Mouse (Mus musculus) intestine, embryonic 15.5 days (tissue): ENCODE measurements around the gene Chrnb2. TPM values are rescaled to one million over a fixed set of nuclear protein-coding genes. Genes with fewer than 3 reads are reported as not detected.

Experiments used
- ATAC-seq: fragments of 200-750 bp; cut with Nextera tagmentation; 2 replicates; pipeline ENCODE4 v1.8.0; 2017; ENCODE audit warnings: moderate TSS enrichment, moderate library complexity
- H3K27ac ChIP-seq: fragments of 300-500 bp; sonication (generic); 2 replicates; pipeline ENCODE4 v1.5.1; 2015; ENCODE audit warnings: mild to moderate bottlenecking, inconsistent platforms
- H3K27me3 ChIP-seq: fragments of 300-500 bp; sonication (generic); replicated peaks from 2 replicates; pipeline ENCODE4 v1.6.1; 2015; ENCODE audit warnings: inconsistent platforms
- H3K36me3 ChIP-seq: fragments of 300-500 bp; sonication (generic); 2 replicates; pipeline ENCODE4 v1.6.1; 2015; ENCODE audit warnings: inconsistent platforms
- H3K4me1 ChIP-seq: fragments of 300-500 bp; sonication (generic); replicated peaks from 2 replicates; pipeline ENCODE4 v1.6.1; 2015; ENCODE audit warnings: inconsistent platforms
- H3K4me2 ChIP-seq: fragments of 300-500 bp; sonication (generic); replicated peaks from 2 replicates; pipeline ENCODE4 v1.6.1; 2015; ENCODE audit warnings: mild to moderate bottlenecking, inconsistent platforms
- H3K4me3 ChIP-seq: fragments of 300-500 bp; sonication (generic); replicated peaks from 2 replicates; pipeline ENCODE4 v1.5.1; 2015; ENCODE audit warnings: inconsistent platforms
- H3K9ac ChIP-seq: fragments of 300-500 bp; sonication (generic); 2 replicates; pipeline ENCODE4 v1.6.1; 2015; ENCODE audit warnings: inconsistent platforms
- H3K9me3 ChIP-seq: fragments of 300-500 bp; sonication (generic); 2 replicates; pipeline ENCODE4 v1.6.1; 2016; ENCODE audit warnings: inconsistent platforms
- WGBS: fragments of 180-500 bp; shearing (Covaris S2); methylation state at CpG from one replicate; pipeline ENCODE4 v1.1.7; 2015; 5-methylcytosine and 5-hydroxymethylcytosine counted together
- polyA plus RNA-seq: library from polyadenylated mRNA; unstranded; fragments of >200 nt; fragmentation: Nextera tagmentation; extraction: Ambion mirVana; gene quantifications from 2 replicates; pipeline ENCODE4 v1.2.1, GENCODE M21; 2015

Chrnb2 gene
- polyA plus RNA-seq, 1 experiment from 2014 or later = 1.6 TPM

DNA sequence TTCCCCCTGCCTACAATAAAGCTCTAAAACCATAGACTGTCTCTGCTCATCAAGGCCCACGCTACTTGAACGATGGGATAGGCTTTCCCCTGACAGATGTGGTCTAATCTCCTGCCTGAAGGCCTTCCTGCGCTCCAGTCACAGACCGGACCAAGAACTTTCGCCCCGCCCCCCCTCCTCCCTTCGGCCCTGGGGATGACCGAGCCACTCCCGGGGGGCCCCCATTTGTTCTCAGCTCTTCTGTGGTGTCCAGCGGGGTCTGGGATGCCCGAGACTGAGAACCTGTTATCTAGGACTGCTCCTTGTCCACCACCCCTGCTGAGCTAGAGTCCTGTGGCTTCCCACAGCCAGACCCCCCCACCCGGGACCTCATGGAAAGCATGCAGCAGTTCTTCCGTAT lies 35.0 kb upstream of the Chrnb2 start:
- Histone ChIP-seq H3K4me2 (peak overlapping the region; percentile 40), H3K4me3 (no peak overlapping the region), H3K27ac (no peak overlapping the region), H3K9ac (no peak overlapping the region), H3K27me3 (no peaks in the 10 kb centered on the region), H3K9me3 (no peaks in the 10 kb centered on the region), H3K36me3 (no peaks in the 10 kb centered on the region), H3K4me1 (peaks cover 9% of the 10 kb centered on the region; the same call in 1 of the 2 replicates)
- no peak for ATAC-seq
- WGBS = 11% methylated on average over 13 of the region's 13 CpGs

- H3K4me2 ChIP-seq = no peak overlapping the region
- H3K4me3 ChIP-seq = no peak overlapping the region
- H3K27ac ChIP-seq = no peak overlapping the region
- no peaks in the 10 kb centered on the region for H3K36me3 ChIP-seq
- no peak for ATAC-seq
- H3K9ac ChIP-seq = no peak overlapping the region
- H3K27me3 ChIP-seq = no peaks in the 10 kb centered on the region
- 73% methylated on average over 3 of the region's 3 CpGs for WGBS
- no peaks in the 10 kb centered on the region for H3K9me3 ChIP-seq
- H3K4me1 ChIP-seq = peaks cover 9% of the 10 kb centered on the region; the same call in 1 of the 2 replicates
These were observed 34.1 kb upstream of the Chrnb2 start for GRCm38 (mm10) chr3:89798518-89798917.

GRCm38 (mm10) chr3:89796358-89796757 lies 31.9 kb upstream of the Chrnb2 start:
- H3K36me3 ChIP-seq = no peaks in the 10 kb centered on the region
- H3K4me2 ChIP-seq = no peak overlapping the region
- H3K27ac ChIP-seq = 0 out of 2 replicates have a peak overlapping the region, but pooled peaks have one; percentile 32
- H3K9ac ChIP-seq = no peak overlapping the region
- no peak overlapping the region for H3K4me3 ChIP-seq
- H3K9me3 ChIP-seq = no peaks in the 10 kb centered on the region
- H3K4me1 ChIP-seq = peaks cover 7% of the 10 kb centered on the region; the same call in 1 of the 2 replicates
- H3K27me3 ChIP-seq = no peaks in the 10 kb centered on the region
- ATAC-seq = no peak
- WGBS = 26% methylated on average over 4 of the region's 4 CpGs

DNA sequence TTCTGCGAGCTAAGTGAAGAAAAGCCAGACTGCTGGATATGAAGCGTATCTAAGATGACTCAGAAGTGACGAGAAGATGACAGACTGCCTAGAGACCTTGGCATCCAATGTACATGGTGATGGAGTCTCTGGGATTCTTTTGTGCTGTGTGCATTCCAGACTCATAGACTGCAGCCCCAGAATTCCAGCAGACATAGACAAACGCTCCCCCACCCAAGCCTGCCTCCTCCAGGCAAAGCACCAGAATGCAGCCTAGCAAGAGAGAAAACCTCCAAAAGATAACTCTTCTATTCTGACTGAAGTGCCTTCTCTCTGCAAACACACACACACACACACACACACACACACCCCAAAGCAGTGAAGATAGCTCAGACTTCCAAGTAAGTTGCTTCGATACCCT lies 31.3 kb upstream of the Chrnb2 start:
- Histone ChIP-seq H3K36me3 (no peaks in the 10 kb centered on the region), H3K27ac (no peak overlapping the region), H3K9ac (no peak overlapping the region), H3K27me3 (no peaks in the 10 kb centered on the region), H3K9me3 (no peaks in the 10 kb centered on the region), H3K4me2 (no peak overlapping the region), H3K4me3 (no peak overlapping the region), H3K4me1 (peaks cover 7% of the 10 kb centered on the region; the same call in 1 of the 2 replicates)
- no peak for ATAC-seq
- WGBS = 69% methylated on average over 5 of the region's 5 CpGs

DNA sequence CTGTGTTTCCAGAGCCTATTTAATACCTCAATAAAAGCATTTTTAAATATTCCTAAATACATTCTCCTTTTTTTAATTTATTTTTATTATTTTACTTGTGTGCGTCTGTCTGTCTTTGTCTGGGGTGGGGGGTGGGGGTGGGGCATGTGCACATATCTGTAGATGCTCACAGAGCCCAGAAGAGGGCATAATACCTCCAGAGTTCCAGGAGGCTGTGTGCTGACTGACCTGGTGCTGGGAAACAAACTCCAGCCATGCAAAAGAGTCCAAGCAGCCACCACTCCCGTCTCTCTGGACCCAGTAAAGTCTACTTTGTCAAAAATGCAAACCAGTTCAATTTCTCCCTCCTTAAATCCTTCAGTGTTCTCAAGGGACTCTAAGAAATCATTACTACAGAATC lies 30.2 kb upstream of the Chrnb2 start:
- H3K4me3 ChIP-seq = no peak overlapping the region
- H3K4me1 ChIP-seq = peaks cover 6% of the 10 kb centered on the region; the same call in 1 of the 2 replicates
- no peak overlapping the region for H3K9ac ChIP-seq
- 69% methylated on average over 2 of the region's 2 CpGs for WGBS
- H3K27me3 ChIP-seq = no peaks in the 10 kb centered on the region
- H3K27ac ChIP-seq = no peak overlapping the region
- no peak overlapping the region for H3K4me2 ChIP-seq
- no peak for ATAC-seq
- H3K36me3 ChIP-seq = no peaks in the 10 kb centered on the region
- no peaks in the 10 kb centered on the region for H3K9me3 ChIP-seq

GRCm38 (mm10) chr3:89788680-89789352 lies 24.4 kb upstream of the Chrnb2 start:
- H3K4me2 ChIP-seq = no peak overlapping the region
- no peak overlapping the region for H3K4me3 ChIP-seq
- no peak overlapping the region for H3K9ac ChIP-seq
- 0 out of 2 replicates have a peak, but pooled peaks cover 11% of the 10 kb centered on the region for H3K4me1 ChIP-seq
- no peaks in the 10 kb centered on the region for H3K36me3 ChIP-seq
- 76% methylated on average over 16 of the region's 16 CpGs for WGBS
- H3K27ac ChIP-seq = no peak overlapping the region
- H3K9me3 ChIP-seq = no peaks in the 10 kb centered on the region
- no peaks in the 10 kb centered on the region; the same call in 1 of the 2 replicates for H3K27me3 ChIP-seq
- ATAC-seq = no peak

- 0 out of 2 replicates have a peak, but pooled peaks cover 11% of the 10 kb centered on the region for H3K4me1 ChIP-seq
- no peak for ATAC-seq
- no peak overlapping the region for H3K4me2 ChIP-seq
- H3K36me3 ChIP-seq = peaks cover 12% of the 10 kb centered on the region
- H3K27me3 ChIP-seq = no peaks in the 10 kb centered on the region; the same call in 1 of the 2 replicates
- no peak overlapping the region for H3K9ac ChIP-seq
- H3K9me3 ChIP-seq = no peaks in the 10 kb centered on the region
- H3K4me3 ChIP-seq = no peak overlapping the region
- H3K27ac ChIP-seq = no peak overlapping the region
- WGBS = 87% methylated on average over 6 of the region's 6 CpGs
These were observed 21.8 kb upstream of the Chrnb2 start for GRCm38 (mm10) chr3:89786275-89786674.

- Histone ChIP-seq H3K4me2 (peak overlapping the region; percentile 14; the same call in 1 of the 2 replicates), H3K36me3 (peaks cover 22% of the 10 kb centered on the region), H3K4me3 (no peak overlapping the region), H3K27ac (no peak overlapping the region), H3K9ac (0 out of 2 replicates have a peak overlapping the region, but pooled peaks have one; percentile 4), H3K9me3 (no peaks in the 10 kb centered on the region), H3K27me3 (no peaks in the 10 kb centered on the region; the same call in 1 of the 2 replicates), H3K4me1 (0 out of 2 replicates have a peak, but pooled peaks cover 11% of the 10 kb centered on the region)
- peak; percentile 83 for ATAC-seq
- WGBS = 20% methylated on average over 11 of the region's 11 CpGs
These were observed 20.7 kb upstream of the Chrnb2 start for GRCm38 (mm10) chr3:89784991-89785753.

DNA sequence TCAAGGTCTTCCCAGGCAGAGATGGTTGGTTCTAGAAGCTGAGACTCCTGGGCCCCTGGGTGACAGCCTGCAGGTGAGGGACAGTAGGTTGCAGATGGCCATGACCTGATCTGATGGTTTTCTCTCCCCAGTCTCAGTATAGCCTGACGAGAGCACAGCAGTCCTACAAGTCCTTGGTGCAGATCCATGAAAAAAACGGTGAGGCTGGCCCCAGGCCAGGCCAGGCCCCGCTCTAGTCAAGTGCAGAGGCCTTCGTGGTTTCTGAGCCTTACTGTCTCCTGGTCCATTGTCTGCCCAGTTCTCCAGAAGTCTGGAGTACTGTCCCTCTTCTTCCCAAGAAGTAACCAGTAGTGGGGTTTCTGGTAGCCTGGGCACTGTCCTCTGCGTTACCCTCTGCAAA lies 17.2 kb upstream of the Chrnb2 start:
- Histone ChIP-seq H3K4me1 (0 out of 2 replicates have a peak, but pooled peaks cover 9% of the 10 kb centered on the region), H3K9me3 (no peaks in the 10 kb centered on the region), H3K36me3 (peaks cover 49% of the 10 kb centered on the region), H3K4me3 (no peak overlapping the region), H3K9ac (no peak overlapping the region), H3K27me3 (no peaks in the 10 kb centered on the region; the same call in 1 of the 2 replicates), H3K4me2 (no peak overlapping the region), H3K27ac (no peak overlapping the region)
- no peak for ATAC-seq
- WGBS = 83% methylated on average over 5 of the region's 5 CpGs

DNA sequence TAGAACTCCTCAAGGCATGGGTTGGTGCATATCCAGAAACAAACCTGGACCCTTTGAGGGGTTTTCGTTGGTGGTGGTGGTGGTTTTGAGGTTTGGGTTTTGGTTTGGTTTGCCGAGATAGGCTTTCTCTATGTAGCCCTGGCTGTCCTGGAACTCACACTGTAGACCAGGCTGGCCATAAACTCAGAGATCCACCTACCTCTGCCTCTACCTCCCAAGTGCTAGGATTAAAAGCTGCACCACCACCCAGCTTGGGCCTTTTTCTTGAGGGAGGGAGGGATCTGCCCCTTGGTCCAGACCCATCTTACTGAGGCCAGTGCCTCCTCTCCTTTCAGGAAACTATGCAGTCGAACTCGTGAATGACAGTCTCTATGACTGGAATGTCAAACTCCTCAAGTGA lies 15.7 kb upstream of the Chrnb2 start:
- peaks cover 7% of the 10 kb centered on the region for H3K4me1 ChIP-seq
- no peaks in the 10 kb centered on the region for H3K27me3 ChIP-seq
- ATAC-seq = no peak
- 76% methylated on average over 4 of the region's 4 CpGs for WGBS
- no peak overlapping the region for H3K27ac ChIP-seq
- no peak overlapping the region for H3K4me3 ChIP-seq
- no peak overlapping the region for H3K4me2 ChIP-seq
- peaks cover 55% of the 10 kb centered on the region for H3K36me3 ChIP-seq
- no peak overlapping the region for H3K9ac ChIP-seq
- H3K9me3 ChIP-seq = no peaks in the 10 kb centered on the region

DNA sequence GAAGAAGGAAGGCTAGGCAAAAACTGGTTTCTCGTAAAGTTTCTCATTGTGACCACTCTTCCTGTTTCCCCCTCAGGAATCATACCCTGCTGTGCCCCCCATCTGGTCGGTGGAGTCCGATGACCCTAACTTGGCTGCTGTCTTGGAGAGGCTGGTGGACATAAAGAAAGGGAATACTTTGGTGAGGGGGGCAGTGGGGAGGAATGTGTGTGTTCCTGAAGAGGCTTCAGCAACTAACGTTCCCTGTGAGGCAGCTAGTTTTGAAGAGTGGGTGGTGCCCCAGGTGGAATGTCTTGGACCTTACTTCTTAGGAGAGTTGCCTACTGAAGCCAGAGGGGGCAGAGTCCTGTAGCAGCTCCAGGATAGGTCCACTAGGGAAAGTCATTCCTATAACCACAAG lies 11.6 kb upstream of the Chrnb2 start:
- no peak for ATAC-seq
- 84% methylated on average over 4 of the region's 4 CpGs for WGBS
- Histone ChIP-seq H3K9ac (no peak overlapping the region), H3K9me3 (no peaks in the 10 kb centered on the region), H3K4me3 (no peak overlapping the region), H3K36me3 (peaks cover 40% of the 10 kb centered on the region), H3K4me2 (peak overlapping the region; percentile 82; the same call in 1 of the 2 replicates), H3K4me1 (peaks cover 20% of the 10 kb centered on the region), H3K27me3 (no peaks in the 10 kb centered on the region), H3K27ac (no peak overlapping the region)

- Histone ChIP-seq H3K4me1 (peaks cover 20% of the 10 kb centered on the region), H3K9me3 (no peaks in the 10 kb centered on the region), H3K36me3 (peaks cover 26% of the 10 kb centered on the region), H3K4me3 (peak overlapping the region; percentile 99), H3K4me2 (peak overlapping the region; percentile 82), H3K27me3 (no peaks in the 10 kb centered on the region), H3K9ac (peak overlapping the region; percentile 100), H3K27ac (peak overlapping the region; percentile 98)
- WGBS = 32% methylated on average over 15 of the region's 15 CpGs
- ATAC-seq = no peak
These were observed 10.0 kb upstream of the Chrnb2 start for GRCm38 (mm10) chr3:89774236-89774960.
